Mouse (Mus musculus): Measurements from ENCODE around the gene Taf4. TPM values are rescaled to one million over a fixed set of nuclear protein-coding genes. Genes with fewer than 3 reads are reported as not detected.

Taf4 gene
- polyA plus RNA-seq, 1 experiment, result 26.4 TPM

- no peaks in the 10 kb centered on the region for H3K9me3 ChIP-seq (replicated peaks; ENCODE audit: control insufficient read depth, insufficient read depth, low read length, poor library complexity, severe bottlenecking)
- no peaks in the 10 kb centered on the region for H3K27me3 ChIP-seq (ENCODE audit: control insufficient read depth, insufficient read depth, low read length, poor library complexity, severe bottlenecking)
- no peak overlapping the region for H3K4me3 ChIP-seq (ENCODE audit: low read depth, low read length)
- no peak overlapping the region for H3K27ac ChIP-seq (ENCODE audit: insufficient read depth, low read length)
- no peak overlapping the region for H3K9ac ChIP-seq (ENCODE audit: low read depth, poor library complexity, severe bottlenecking)
- no peaks in the 10 kb centered on the region for H3K4me1 ChIP-seq (ENCODE audit: control insufficient read depth, insufficient read depth, low read length)
- H3K36me3 ChIP-seq (ENCODE audit: control insufficient read depth, insufficient read depth, low read length, poor library complexity, severe bottlenecking), result no peaks in the 10 kb centered on the region
- no peak for TF ChIP-seq POLR2A (IDR thresholded peaks at IDR 0.05; ENCODE audit: insufficient read depth, low read length)
- TF ChIP-seq EP300 (IDR thresholded peaks at IDR 0.05; ENCODE audit: insufficient read depth, low read depth, low read length), result no peak
- TF ChIP-seq CTCF (IDR thresholded peaks at IDR 0.05; ENCODE audit: low read depth, low read length), result no peak
Observed at GRCm38 (mm10) chr2:180010686-180011085, 34.2 kb upstream of the Taf4 start.

DNA sequence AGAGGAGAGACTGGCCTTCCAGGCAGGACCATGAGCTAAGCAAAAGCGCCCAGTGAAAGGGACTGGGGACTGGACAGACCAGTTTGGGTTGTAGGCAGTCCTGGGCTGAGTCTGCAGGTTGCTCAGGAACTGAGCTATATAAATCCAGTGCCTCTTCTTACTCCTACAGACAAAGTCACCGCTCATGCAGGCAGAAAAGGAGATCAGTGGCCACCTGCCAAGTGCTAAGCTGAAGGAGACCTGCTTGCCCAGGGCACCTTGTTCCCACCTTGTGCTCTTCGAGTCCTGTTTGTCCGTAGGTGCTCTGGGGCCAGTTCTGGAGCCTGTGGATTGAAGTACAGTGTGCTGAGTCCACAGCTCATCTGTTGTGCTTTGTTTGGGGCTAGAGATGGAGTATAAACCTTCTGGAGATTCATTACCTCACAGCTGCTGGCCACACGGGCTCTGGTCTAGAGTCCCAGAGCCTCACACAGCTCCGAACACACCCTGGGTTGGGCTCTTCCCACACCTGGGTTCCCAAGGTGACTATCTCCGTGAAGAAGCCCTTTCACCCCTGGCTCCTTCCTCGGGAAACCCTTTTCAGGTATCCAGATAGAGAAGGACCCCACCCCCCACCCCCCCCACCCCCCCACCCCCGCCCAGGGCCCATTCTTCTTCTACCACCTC, 30.0 kb upstream of the Taf4 start:
- Histone ChIP-seq H3K9ac (ENCODE audit: low read depth, poor library complexity, severe bottlenecking) (no peak overlapping the region), H3K27me3 (ENCODE audit: control insufficient read depth, insufficient read depth, low read length, poor library complexity, severe bottlenecking) (no peaks in the 10 kb centered on the region), H3K27ac (ENCODE audit: insufficient read depth, low read length) (no peak overlapping the region), H3K9me3 (replicated peaks; ENCODE audit: control insufficient read depth, insufficient read depth, low read length, poor library complexity, severe bottlenecking) (no peaks in the 10 kb centered on the region), H3K4me1 (ENCODE audit: control insufficient read depth, insufficient read depth, low read length) (no peaks in the 10 kb centered on the region), H3K36me3 (ENCODE audit: control insufficient read depth, insufficient read depth, low read length, poor library complexity, severe bottlenecking) (no peaks in the 10 kb centered on the region), H3K4me3 (ENCODE audit: low read depth, low read length) (no peak overlapping the region)
- no peak for TF ChIP-seq POLR2A (IDR thresholded peaks at IDR 0.05; ENCODE audit: insufficient read depth, low read length)
- no peak for TF ChIP-seq CTCF (IDR thresholded peaks at IDR 0.05; ENCODE audit: low read depth, low read length)
- no peak for TF ChIP-seq EP300 (IDR thresholded peaks at IDR 0.05; ENCODE audit: insufficient read depth, low read depth, low read length)

DNA sequence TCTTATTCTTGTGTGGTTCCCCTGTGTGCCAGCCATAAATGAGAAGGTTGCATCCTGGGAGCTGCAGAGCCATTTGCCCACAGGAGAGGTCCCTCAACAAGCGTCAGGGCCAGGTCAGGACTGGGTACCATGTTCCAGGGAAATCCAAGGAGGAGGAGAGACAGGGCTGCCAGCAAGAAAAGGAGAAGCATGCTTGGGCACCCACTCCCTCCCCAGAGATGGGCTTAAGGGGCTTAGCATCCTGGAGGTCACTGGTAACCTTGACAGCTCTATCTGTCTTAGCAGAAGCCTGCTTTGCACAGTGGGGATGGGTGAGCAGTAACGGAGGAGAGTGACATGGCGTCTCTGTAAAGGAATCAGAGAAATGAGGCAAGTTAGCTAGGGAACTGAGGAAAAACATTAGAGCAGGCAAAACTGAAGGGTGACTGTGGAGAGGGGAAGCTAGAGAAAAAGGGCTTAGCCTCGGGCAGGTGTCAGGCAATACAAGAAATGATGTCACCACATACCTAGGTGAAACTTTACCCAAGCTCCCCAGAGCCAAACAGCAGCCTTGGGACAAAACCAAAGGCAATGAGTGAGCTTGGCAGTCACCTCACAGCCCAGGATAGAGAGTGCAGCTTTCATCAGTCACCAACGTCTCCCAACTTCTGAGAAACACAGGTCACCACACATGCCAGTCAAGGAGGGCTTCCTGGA, 29.4 kb upstream of the Taf4 start:
- Histone ChIP-seq H3K36me3 (ENCODE audit: control insufficient read depth, insufficient read depth, low read length, poor library complexity, severe bottlenecking) (no peaks in the 10 kb centered on the region), H3K9ac (ENCODE audit: low read depth, poor library complexity, severe bottlenecking) (no peak overlapping the region), H3K27me3 (ENCODE audit: control insufficient read depth, insufficient read depth, low read length, poor library complexity, severe bottlenecking) (no peaks in the 10 kb centered on the region), H3K4me1 (ENCODE audit: control insufficient read depth, insufficient read depth, low read length) (no peaks in the 10 kb centered on the region), H3K27ac (ENCODE audit: insufficient read depth, low read length) (no peak overlapping the region), H3K4me3 (ENCODE audit: low read depth, low read length) (no peak overlapping the region), H3K9me3 (replicated peaks; ENCODE audit: control insufficient read depth, insufficient read depth, low read length, poor library complexity, severe bottlenecking) (no peaks in the 10 kb centered on the region)
- TF ChIP-seq CTCF (IDR thresholded peaks at IDR 0.05; ENCODE audit: low read depth, low read length), result no peak
- no peak for TF ChIP-seq EP300 (IDR thresholded peaks at IDR 0.05; ENCODE audit: insufficient read depth, low read depth, low read length)
- TF ChIP-seq POLR2A (IDR thresholded peaks at IDR 0.05; ENCODE audit: insufficient read depth, low read length), result no peak

DNA sequence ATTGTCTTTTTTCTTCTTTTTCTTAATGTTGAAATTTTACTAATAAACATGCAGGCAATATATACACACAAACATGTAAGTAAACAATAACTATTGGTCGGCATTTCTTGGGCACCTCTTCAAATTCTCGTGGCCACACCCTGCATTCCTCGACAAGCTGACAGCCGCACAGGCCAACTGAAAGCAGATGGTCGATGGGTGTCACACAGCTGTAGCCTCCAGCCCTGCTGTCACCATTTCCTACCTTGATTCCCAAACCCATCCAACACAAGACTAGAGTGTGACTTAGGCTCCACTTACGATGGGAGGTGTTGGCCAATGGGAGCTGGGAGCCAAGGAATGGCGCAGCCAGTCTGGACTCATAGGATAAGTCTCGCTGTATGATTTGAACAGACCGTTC, 25.2 kb upstream of the Taf4 start:
- TF ChIP-seq EP300 (IDR thresholded peaks at IDR 0.05; ENCODE audit: insufficient read depth, low read depth, low read length), result no peak
- no peak for TF ChIP-seq CTCF (IDR thresholded peaks at IDR 0.05; ENCODE audit: low read depth, low read length)
- TF ChIP-seq POLR2A (IDR thresholded peaks at IDR 0.05; ENCODE audit: insufficient read depth, low read length), result no peak
- Histone ChIP-seq H3K9ac (ENCODE audit: low read depth, poor library complexity, severe bottlenecking) (no peak overlapping the region), H3K27ac (ENCODE audit: insufficient read depth, low read length) (no peak overlapping the region), H3K36me3 (ENCODE audit: control insufficient read depth, insufficient read depth, low read length, poor library complexity, severe bottlenecking) (no peaks in the 10 kb centered on the region), H3K4me1 (ENCODE audit: control insufficient read depth, insufficient read depth, low read length) (peaks cover 1% of the 10 kb centered on the region), H3K4me3 (ENCODE audit: low read depth, low read length) (no peak overlapping the region), H3K9me3 (replicated peaks; ENCODE audit: control insufficient read depth, insufficient read depth, low read length, poor library complexity, severe bottlenecking) (no peaks in the 10 kb centered on the region), H3K27me3 (ENCODE audit: control insufficient read depth, insufficient read depth, low read length, poor library complexity, severe bottlenecking) (no peaks in the 10 kb centered on the region)

- TF ChIP-seq CTCF (IDR thresholded peaks at IDR 0.05; ENCODE audit: low read depth, low read length) (no peak), EP300 (IDR thresholded peaks at IDR 0.05; ENCODE audit: insufficient read depth, low read depth, low read length) (no peak), POLR2A (IDR thresholded peaks at IDR 0.05; ENCODE audit: insufficient read depth, low read length) (no peak)
- Histone ChIP-seq H3K36me3 (ENCODE audit: control insufficient read depth, insufficient read depth, low read length, poor library complexity, severe bottlenecking) (no peaks in the 10 kb centered on the region), H3K9ac (ENCODE audit: low read depth, poor library complexity, severe bottlenecking) (no peak overlapping the region), H3K4me3 (ENCODE audit: low read depth, low read length) (no peak overlapping the region), H3K27me3 (ENCODE audit: control insufficient read depth, insufficient read depth, low read length, poor library complexity, severe bottlenecking) (no peaks in the 10 kb centered on the region), H3K9me3 (replicated peaks; ENCODE audit: control insufficient read depth, insufficient read depth, low read length, poor library complexity, severe bottlenecking) (no peaks in the 10 kb centered on the region), H3K27ac (ENCODE audit: insufficient read depth, low read length) (no peak overlapping the region), H3K4me1 (ENCODE audit: control insufficient read depth, insufficient read depth, low read length) (peaks cover 1% of the 10 kb centered on the region)
Observed at GRCm38 (mm10) chr2:179998431-179998830, 22.0 kb upstream of the Taf4 start.

DNA sequence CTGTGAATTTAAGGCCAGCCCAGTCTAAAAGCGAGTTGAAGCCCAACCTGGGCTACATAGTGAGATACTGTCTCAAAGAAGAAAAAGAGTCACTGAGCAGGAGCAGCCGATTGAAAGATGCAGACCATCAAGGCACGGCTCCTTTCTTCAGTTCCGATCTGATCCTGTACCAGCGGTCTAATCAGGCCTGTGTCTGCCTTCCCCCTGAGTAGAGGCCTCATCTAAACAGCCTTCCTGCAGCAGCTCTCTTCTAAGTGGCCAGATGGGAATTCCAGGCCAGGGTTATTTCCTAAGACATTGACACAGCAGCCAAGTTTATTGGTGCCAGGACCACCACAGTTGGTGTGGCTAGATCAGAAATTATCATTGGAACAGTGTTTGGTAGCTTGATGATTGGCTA, 16.6 kb upstream of the Taf4 start:
- no peaks in the 10 kb centered on the region for H3K4me1 ChIP-seq (ENCODE audit: control insufficient read depth, insufficient read depth, low read length)
- TF ChIP-seq CTCF (IDR thresholded peaks at IDR 0.05; ENCODE audit: low read depth, low read length), result no peak
- TF ChIP-seq POLR2A (IDR thresholded peaks at IDR 0.05; ENCODE audit: insufficient read depth, low read length), result no peak
- TF ChIP-seq EP300 (IDR thresholded peaks at IDR 0.05; ENCODE audit: insufficient read depth, low read depth, low read length), result no peak

More for the DNA sequence above, 16.6 kb upstream of the Taf4 start:
- no peak overlapping the region for H3K27ac ChIP-seq (ENCODE audit: insufficient read depth, low read length)
- no peak overlapping the region for H3K9ac ChIP-seq (ENCODE audit: low read depth, poor library complexity, severe bottlenecking)
- H3K27me3 ChIP-seq (ENCODE audit: control insufficient read depth, insufficient read depth, low read length, poor library complexity, severe bottlenecking), result no peaks in the 10 kb centered on the region
- H3K36me3 ChIP-seq (ENCODE audit: control insufficient read depth, insufficient read depth, low read length, poor library complexity, severe bottlenecking), result no peaks in the 10 kb centered on the region
- H3K4me3 ChIP-seq (ENCODE audit: low read depth, low read length), result no peak overlapping the region
- H3K9me3 ChIP-seq (replicated peaks; ENCODE audit: control insufficient read depth, insufficient read depth, low read length, poor library complexity, severe bottlenecking), result no peaks in the 10 kb centered on the region

All from ES-Bruce4 (cell line).